In genomic region chr14:101511410-101511809, GRCm38 (mm10) we compare ENCODE assay signal across 20 mouse cellular contexts.
DNase-seq lines count a peak whose midpoint lies in the region; ATAC-seq lines count a peak whose summit lies in the region.
"Had no signal": no experiment of that assay in that cellular context is flagged by ENCODE, and none has a peak within 500 bp of the region (broad histone marks: within the 10 kb centered on the region; RNA-seq: fewer than 3 reads in every experiment).

No protein-coding gene starts in this region.

- H3K27ac ChIP-seq in embryonic facial prominence, embryonic 14.5 days (replicated peaks; ENCODE audit: low read depth, low read length), result no peak overlapping the region
- H3K27ac ChIP-seq in embryonic facial prominence, embryonic 10.5 days (replicated peaks), result no peak overlapping the region
- 0 out of 2 replicates have a peak overlapping the region, but pooled peaks have one; percentile 24 for H3K27ac ChIP-seq in heart, embryonic 13.5 days (replicated peaks)
- no peak overlapping the region for H3K27ac ChIP-seq in intestine, embryonic 14.5 days (ENCODE audit: low read depth)
- no peak overlapping the region for H3K27ac ChIP-seq in intestine, embryonic 16.5 days (ENCODE audit: low read length)
- H3K27ac ChIP-seq in limb, embryonic 12.5 days, result no peak overlapping the region
- H3K27ac ChIP-seq in limb, embryonic 10.5 days, result no peak overlapping the region
- H3K27ac ChIP-seq: embryonic facial prominence, embryonic 13.5 days; forebrain, embryonic 13.5 days; gastrocnemius, adult 2 months; hindbrain, embryonic 13.5 days; intestine, embryonic 15.5 days had no signal

- H3K9ac ChIP-seq in embryonic facial prominence, embryonic 14.5 days (ENCODE audit: low read depth, low read length), result no peak overlapping the region
- no peak overlapping the region for H3K9ac ChIP-seq in heart, embryonic 13.5 days
- no peak overlapping the region for H3K9ac ChIP-seq in intestine, embryonic 14.5 days (ENCODE audit: low read length)
- H3K9ac ChIP-seq in intestine, embryonic 16.5 days (ENCODE audit: low read depth, low read length), result no peak overlapping the region
- no peak overlapping the region for H3K9ac ChIP-seq in limb, embryonic 12.5 days (replicated peaks)
- H3K9ac ChIP-seq: embryonic facial prominence, embryonic 13.5 days; forebrain, embryonic 13.5 days; forebrain, postnatal 0 days; hindbrain, embryonic 13.5 days; intestine, embryonic 15.5 days had no signal

- 0 out of 2 replicates have a peak, but pooled peaks cover 13% of the 10 kb centered on the region for H3K4me1 ChIP-seq in embryonic facial prominence, embryonic 14.5 days (ENCODE audit: control insufficient read depth, insufficient read depth, low read length)
- H3K4me1 ChIP-seq in embryonic facial prominence, embryonic 10.5 days, result peaks cover 34% of the 10 kb centered on the region
- H3K4me1 ChIP-seq in heart, embryonic 13.5 days, result peaks cover 45% of the 10 kb centered on the region
- no peaks in the 10 kb centered on the region for H3K4me1 ChIP-seq in intestine, embryonic 14.5 days (replicated peaks; ENCODE audit: control insufficient read depth, insufficient read depth, low read length)
- 0 out of 2 replicates have a peak, but pooled peaks cover 3% of the 10 kb centered on the region for H3K4me1 ChIP-seq in intestine, embryonic 16.5 days (ENCODE audit: control insufficient read depth, insufficient read depth, low read length)
- peaks cover 8% of the 10 kb centered on the region; the same call in 1 of the 2 replicates for H3K4me1 ChIP-seq in limb, embryonic 12.5 days (replicated peaks)
- peaks cover 20% of the 10 kb centered on the region for H3K4me1 ChIP-seq in limb, embryonic 10.5 days
- H3K4me1 ChIP-seq: intestine, embryonic 15.5 days had no signal

- no peak overlapping the region for H3K4me2 ChIP-seq in embryonic facial prominence, embryonic 14.5 days (ENCODE audit: low read depth, low read length)
- H3K4me2 ChIP-seq in heart, embryonic 13.5 days, result peak overlapping the region; percentile 40
- H3K4me2 ChIP-seq in intestine, embryonic 14.5 days (ENCODE audit: low read length), result no peak overlapping the region
- no peak overlapping the region for H3K4me2 ChIP-seq in intestine, embryonic 16.5 days (ENCODE audit: low read depth, low read length)
- 0 out of 2 replicates have a peak overlapping the region, but pooled peaks have one; percentile 5 for H3K4me2 ChIP-seq in limb, embryonic 12.5 days
- H3K4me2 ChIP-seq: embryonic facial prominence, embryonic 13.5 days; forebrain, embryonic 13.5 days; hindbrain, embryonic 13.5 days; intestine, embryonic 15.5 days had no signal

- ATAC-seq in embryonic facial prominence, embryonic 14.5 days (ENCODE audit: low read depth), result no peak
- no peak for ATAC-seq in heart, embryonic 13.5 days (ENCODE audit: extremely low read depth, insufficient number of reproducible peaks, low FRiP score, low TSS enrichment)
- ATAC-seq in intestine, embryonic 14.5 days (replicated peaks; ENCODE audit: low FRiP score, low TSS enrichment, low read depth), result no peak
- ATAC-seq in intestine, embryonic 16.5 days, result no peak
- ATAC-seq in limb, embryonic 12.5 days (ENCODE audit: insufficient number of reproducible peaks, insufficient read depth, low FRiP score, low TSS enrichment, low read depth), result no peak
- ATAC-seq: intestine, embryonic 15.5 days had no signal

- no peaks in the 10 kb centered on the region for H3K9me3 ChIP-seq in embryonic facial prominence, embryonic 14.5 days (ENCODE audit: control insufficient read depth, low read length)
- no peaks in the 10 kb centered on the region for H3K9me3 ChIP-seq in embryonic facial prominence, embryonic 10.5 days
- H3K9me3 ChIP-seq in heart, embryonic 13.5 days, result no peaks in the 10 kb centered on the region
- no peaks in the 10 kb centered on the region for H3K9me3 ChIP-seq in intestine, embryonic 14.5 days (ENCODE audit: control insufficient read depth, low read length)
- no peaks in the 10 kb centered on the region for H3K9me3 ChIP-seq in intestine, embryonic 16.5 days (ENCODE audit: control insufficient read depth, low read length)
- H3K9me3 ChIP-seq in limb, embryonic 12.5 days, result no peaks in the 10 kb centered on the region
- H3K9me3 ChIP-seq in limb, embryonic 10.5 days (replicated peaks), result no peaks in the 10 kb centered on the region
- H3K9me3 ChIP-seq: embryonic facial prominence, embryonic 13.5 days; forebrain, embryonic 13.5 days; hindbrain, embryonic 13.5 days; intestine, embryonic 15.5 days had no signal

- H3K4me3 ChIP-seq in embryonic facial prominence, embryonic 14.5 days (ENCODE audit: low read depth, low read length), result no peak overlapping the region
- no peak overlapping the region for H3K4me3 ChIP-seq in embryonic facial prominence, embryonic 10.5 days
- peak overlapping the region; percentile 23; the same call in 1 of the 2 replicates for H3K4me3 ChIP-seq in heart, embryonic 13.5 days
- no peak overlapping the region for H3K4me3 ChIP-seq in intestine, embryonic 14.5 days (ENCODE audit: low read depth, low read length)
- H3K4me3 ChIP-seq in intestine, embryonic 16.5 days (ENCODE audit: low read length), result no peak overlapping the region
- H3K4me3 ChIP-seq in limb, embryonic 12.5 days (replicated peaks), result no peak overlapping the region
- no peak overlapping the region for H3K4me3 ChIP-seq in limb, embryonic 10.5 days
- H3K4me3 ChIP-seq: embryonic facial prominence, embryonic 13.5 days; forebrain, embryonic 13.5 days; gastrocnemius, adult 2 months; hindbrain, embryonic 13.5 days; intestine, embryonic 15.5 days had no signal

- WGBS in embryonic facial prominence, embryonic 14.5 days, result 47% methylated on average over 8 of the region's 8 CpGs
- 62% methylated on average over 8 of the region's 8 CpGs for WGBS in embryonic facial prominence, embryonic 10.5 days
- 58% methylated on average over 8 of the region's 8 CpGs for WGBS in heart, embryonic 13.5 days
- WGBS in intestine, embryonic 14.5 days, result 70% methylated on average over 8 of the region's 8 CpGs
- WGBS in intestine, embryonic 16.5 days, result 68% methylated on average over 8 of the region's 8 CpGs
- WGBS in limb, embryonic 12.5 days, result 56% methylated on average over 8 of the region's 8 CpGs
- 75% methylated on average over 8 of the region's 8 CpGs for WGBS in limb, embryonic 10.5 days

- intact Hi-C loops in heart, postnatal 25 days (cut with DNase I), result no loop called here

- no peaks in the 10 kb centered on the region for H3K27me3 ChIP-seq in embryonic facial prominence, embryonic 14.5 days (replicated peaks; ENCODE audit: control insufficient read depth, insufficient read depth, low read length)
- no peaks in the 10 kb centered on the region for H3K27me3 ChIP-seq in embryonic facial prominence, embryonic 10.5 days (replicated peaks; ENCODE audit: low read depth, poor library complexity, severe bottlenecking)
- H3K27me3 ChIP-seq in heart, embryonic 13.5 days (replicated peaks), result no peaks in the 10 kb centered on the region
- H3K27me3 ChIP-seq in intestine, embryonic 14.5 days (replicated peaks; ENCODE audit: control insufficient read depth, insufficient read depth, low read length), result no peaks in the 10 kb centered on the region
- H3K27me3 ChIP-seq in intestine, embryonic 16.5 days (replicated peaks; ENCODE audit: control insufficient read depth, insufficient read depth, low read length), result no peaks in the 10 kb centered on the region
- H3K27me3 ChIP-seq in limb, embryonic 12.5 days, result 0 out of 2 replicates have a peak, but pooled peaks cover 4% of the 10 kb centered on the region
- H3K27me3 ChIP-seq in limb, embryonic 10.5 days (ENCODE audit: low read depth, poor library complexity, severe bottlenecking), result no peaks in the 10 kb centered on the region
- H3K27me3 ChIP-seq: embryonic facial prominence, embryonic 13.5 days; forebrain, embryonic 13.5 days; hindbrain, embryonic 13.5 days; intestine, embryonic 15.5 days had no signal

- DNase-seq in embryonic facial prominence, embryonic 14.5 days (ENCODE audit: low spot score), result peak; percentile 26
- DNase-seq in embryonic facial prominence, embryonic 10.5 days (ENCODE audit: low spot score), result no peak
- DNase-seq in heart, postnatal 25 days (ENCODE audit: low spot score), result no peak
- DNase-seq in intestine, embryonic 14.5 days (ENCODE audit: low spot score), result peak; percentile 43
- DNase-seq in limb, embryonic 10.5 days (ENCODE audit: low spot score), result no peak
- DNase-seq: B cell, adult 2 months; cerebellum, adult 11 months; cerebellum, adult 8-10 months; gastrocnemius, adult 2 months; gastrocnemius, postnatal 36 days; heart, adult 18-20 months; kidney, adult 2 months had no signal

- no peaks in the 10 kb centered on the region for H3K36me3 ChIP-seq in embryonic facial prominence, embryonic 14.5 days (ENCODE audit: control insufficient read depth, insufficient read depth, low read length)
- no peaks in the 10 kb centered on the region for H3K36me3 ChIP-seq in embryonic facial prominence, embryonic 10.5 days (replicated peaks)
- peaks cover 9% of the 10 kb centered on the region for H3K36me3 ChIP-seq in heart, embryonic 13.5 days
- no peaks in the 10 kb centered on the region for H3K36me3 ChIP-seq in intestine, embryonic 14.5 days (ENCODE audit: control insufficient read depth, insufficient read depth, low read length)
- no peaks in the 10 kb centered on the region for H3K36me3 ChIP-seq in intestine, embryonic 16.5 days (ENCODE audit: control insufficient read depth, insufficient read depth, low read length)
- no peaks in the 10 kb centered on the region for H3K36me3 ChIP-seq in limb, embryonic 12.5 days
- no peaks in the 10 kb centered on the region for H3K36me3 ChIP-seq in limb, embryonic 10.5 days
- H3K36me3 ChIP-seq: embryonic facial prominence, embryonic 13.5 days; hindbrain, embryonic 13.5 days; intestine, embryonic 15.5 days had no signal

Comparison
In these comparisons a context has a peak if more than half of its experiments do, and no peak if none do; other contexts are left out.
1. DNase-seq: peak in embryonic facial prominence, embryonic 14.5 days (single experiment) and intestine, embryonic 14.5 days (single experiment); none in embryonic facial prominence, embryonic 10.5 days (single experiment), heart, postnatal 25 days (single experiment) and limb, embryonic 10.5 days (single experiment).
2. H3K4me2 ChIP-seq: peak in heart, embryonic 13.5 days (single experiment) and limb, embryonic 12.5 days (single experiment); none in embryonic facial prominence, embryonic 14.5 days (single experiment), intestine, embryonic 14.5 days (single experiment) and intestine, embryonic 16.5 days (single experiment).